Mouse (Mus musculus) cortical plate, adult 2 months (tissue): ENCODE results near the gene Twnk.

Experiments used
- CTCF ChIP-seq: fragments of 200-500 bp; IDR thresholded peaks from 2 replicates; pipeline ENCODE4 v1.5.1; 2011; ENCODE audit warnings: mild to moderate bottlenecking, control low read depth, low read length; ENCODE audit not compliant: insufficient read depth; ENCODE audit errors: extremely low read depth
- POLR2A ChIP-seq: fragments of 200-500 bp; IDR thresholded peaks from 2 replicates; pipeline ENCODE4 v1.6.1; 2011; ENCODE audit warnings: mild to moderate bottlenecking, low read length, control low read depth; ENCODE audit not compliant: insufficient read depth; ENCODE audit errors: extremely low read depth

DNA sequence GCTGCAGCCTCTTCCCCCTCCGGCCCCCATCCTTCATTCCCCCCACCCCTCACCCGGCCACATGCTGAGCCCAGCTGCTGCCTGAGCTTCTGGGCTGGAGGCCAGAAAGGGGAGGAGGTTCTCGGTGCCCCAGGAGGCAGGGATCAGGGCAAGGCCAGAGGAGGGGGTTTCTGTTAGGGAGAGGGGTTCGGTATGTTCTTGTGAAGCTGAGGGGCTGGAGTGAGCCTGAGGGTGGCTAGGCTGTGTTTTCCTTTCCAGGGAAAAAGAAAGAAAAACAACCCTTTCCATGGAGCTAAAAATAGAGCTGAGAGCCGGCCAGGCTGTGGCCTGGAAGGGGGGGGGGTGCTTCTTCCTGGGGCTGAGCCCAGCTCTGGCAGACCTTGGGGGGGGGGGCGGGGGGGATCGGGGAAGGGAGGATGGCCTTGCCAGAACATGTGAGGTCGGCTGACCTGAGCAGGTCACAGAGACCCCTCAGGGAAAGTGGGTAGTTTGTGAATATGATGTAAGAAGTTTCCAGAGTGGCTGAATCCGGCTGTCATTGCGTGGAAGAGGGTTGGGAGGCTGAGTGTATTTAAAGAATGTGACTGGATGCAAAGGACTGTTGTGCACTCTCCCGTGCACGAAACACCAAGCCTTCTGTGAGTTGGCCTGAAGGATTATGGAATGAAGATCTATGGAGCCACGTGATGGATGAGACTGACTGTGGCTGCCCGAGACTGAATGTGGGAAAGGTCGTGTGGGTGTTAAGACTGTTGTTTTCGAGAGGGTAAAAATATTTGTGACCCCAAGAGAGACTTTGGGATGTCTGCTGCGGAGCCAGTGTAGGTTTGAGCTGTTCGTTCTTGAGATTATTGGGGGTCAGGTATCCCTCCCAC, 11.1 kb downstream of the Twnk start:
- TF ChIP-seq POLR2A (peak; percentile 71), CTCF (no peak)
